Mouse (Mus musculus): ENCODE results near the gene Tnnc1. TPM values are rescaled to one million over a fixed set of nuclear protein-coding genes. Genes with fewer than 3 reads are reported as not detected.
A peak's percentile ranks its signal among the peaks of the same experiment; 100 is the strongest.

Gene Tnnc1
- polyA plus RNA-seq, 1 experiment from 2014 or later: 1.3 TPM

DNA sequence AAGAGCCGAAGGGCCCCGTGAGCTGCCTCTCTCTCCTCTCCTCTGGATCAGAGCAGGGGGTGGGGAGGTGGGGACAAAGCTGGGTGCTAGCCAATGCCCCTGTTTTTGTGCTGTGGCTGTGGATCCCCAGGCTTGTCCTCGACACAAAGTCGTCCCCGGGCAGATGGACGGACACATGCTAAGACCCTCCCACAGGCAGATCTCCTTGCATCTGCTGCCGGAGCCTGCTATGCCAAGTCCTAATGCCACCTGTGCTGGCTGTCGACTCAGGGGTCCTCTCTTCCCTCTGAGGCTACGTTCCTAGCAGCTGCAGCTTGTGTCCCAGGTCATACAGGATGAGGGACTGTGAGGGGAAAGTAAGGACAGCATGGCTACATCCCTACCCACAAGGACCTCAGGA lies 41.3 kb upstream of the Tnnc1 start:
- Histone ChIP-seq H3K27me3 (replicated peaks; ENCODE audit: control insufficient read depth, insufficient read depth, low read length) (no peaks in the 10 kb centered on the region), H3K4me3 (ENCODE audit: low read depth, low read length) (no peak overlapping the region), H3K9me3 (replicated peaks; ENCODE audit: control insufficient read depth, low read length) (no peaks in the 10 kb centered on the region), H3K27ac (ENCODE audit: low read depth, low read length) (peak overlapping the region; percentile 44; the same call in 1 of the 2 replicates), H3K36me3 (ENCODE audit: control insufficient read depth, insufficient read depth, low read length) (peaks cover 19% of the 10 kb centered on the region), H3K9ac (ENCODE audit: low read length) (no peak overlapping the region), H3K4me1 (ENCODE audit: control insufficient read depth, insufficient read depth, low read length) (no peaks in the 10 kb centered on the region), H3K4me2 (ENCODE audit: low read length) (0 out of 2 replicates have a peak overlapping the region, but pooled peaks have one; percentile 5)
- ATAC-seq: peak; percentile 13; the same call in 1 of the 2 replicates
- peak; percentile 37 for DNase-seq (ENCODE audit: low spot score)
- 57% methylated on average over 9 of the region's 9 CpGs for WGBS

DNA sequence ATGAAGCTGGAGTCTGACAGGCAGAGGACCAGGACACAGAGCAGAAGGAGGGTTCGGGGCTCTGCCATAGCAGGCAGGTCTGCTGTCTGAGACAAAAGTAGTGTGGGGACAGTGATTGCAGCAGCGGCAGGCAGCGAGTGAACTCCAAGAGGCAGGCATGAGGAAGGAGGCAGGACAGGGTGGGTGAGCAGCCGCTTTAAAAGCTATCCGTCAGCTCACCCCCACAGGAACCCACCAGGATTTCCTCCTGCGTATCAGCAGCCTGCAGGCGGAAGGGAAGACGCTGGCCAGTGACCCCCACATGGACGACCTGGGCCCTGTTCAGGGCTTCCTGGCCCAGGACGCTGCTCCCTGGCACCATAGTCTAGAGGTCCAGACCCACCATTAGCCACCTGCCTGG lies 39.7 kb upstream of the Tnnc1 start, which contains the start of gene Stab1:
Stab1 (minus strand) TSS at position 217 of the 400 bp plus-strand sequence.
- Histone ChIP-seq H3K27me3 (replicated peaks; ENCODE audit: control insufficient read depth, insufficient read depth, low read length) (no peaks in the 10 kb centered on the region), H3K27ac (ENCODE audit: low read depth, low read length) (no peak within 1 kb of the TSS), H3K4me2 (ENCODE audit: low read length) (no peak within 1 kb of the TSS), H3K4me3 (ENCODE audit: low read depth, low read length) (no peak within 1 kb of the TSS), H3K9ac (ENCODE audit: low read length) (no peak within 1 kb of the TSS), H3K4me1 (ENCODE audit: control insufficient read depth, insufficient read depth, low read length) (no peaks in the 10 kb centered on the region), H3K36me3 (ENCODE audit: control insufficient read depth, insufficient read depth, low read length) (peaks cover 35% of the 10 kb centered on the region), H3K9me3 (replicated peaks; ENCODE audit: control insufficient read depth, low read length) (no peaks in the 10 kb centered on the region)
- DNase-seq (ENCODE audit: low spot score) (no peak), ATAC-seq (no peak)
- WGBS: 61% methylated on average over 10 of the region's 10 CpGs

DNA sequence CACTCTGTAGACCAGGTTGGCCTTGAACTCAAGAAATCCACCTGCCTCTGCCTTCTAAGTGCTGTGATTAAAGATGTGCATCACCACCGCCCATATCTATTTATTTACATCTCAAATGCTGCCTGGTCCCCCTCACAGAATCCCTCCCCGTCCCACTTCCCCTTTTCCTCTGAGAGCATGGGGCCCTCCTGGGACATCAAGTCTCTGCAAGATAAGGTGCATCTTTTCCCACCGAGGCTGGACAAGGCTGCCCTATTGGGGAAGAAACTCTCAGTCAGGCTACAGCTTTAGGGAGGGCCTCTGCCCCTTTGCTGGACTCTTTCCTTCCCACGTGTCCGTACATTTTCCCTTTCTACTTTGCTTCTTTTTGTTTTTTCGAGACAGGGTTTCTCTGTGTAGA lies 38.6 kb upstream of the Tnnc1 start:
- DNase-seq (ENCODE audit: low spot score): no peak

DNA sequence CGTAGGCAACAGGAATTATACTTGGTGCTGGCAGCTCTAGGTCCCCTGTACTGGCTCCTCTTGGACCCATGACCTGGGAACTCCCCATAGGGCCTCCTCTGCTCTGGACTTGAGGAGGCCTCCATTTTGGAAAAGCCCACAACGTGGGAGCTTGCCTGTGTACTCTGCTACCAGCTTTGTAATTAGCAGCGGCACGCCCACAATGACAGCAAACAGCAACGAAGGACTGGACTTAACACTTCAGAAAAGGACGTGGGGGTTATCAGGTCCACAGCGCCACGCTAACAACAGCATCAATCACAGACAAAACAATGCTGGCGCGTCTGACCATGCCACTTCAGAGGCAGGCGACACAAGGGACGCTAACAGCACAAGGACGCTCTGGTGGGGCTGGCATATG lies 37.1 kb upstream of the Tnnc1 start:
- Histone ChIP-seq H3K4me2 (ENCODE audit: low read length) (no peak overlapping the region), H3K36me3 (ENCODE audit: control insufficient read depth, insufficient read depth, low read length) (peaks cover 60% of the 10 kb centered on the region), H3K4me3 (ENCODE audit: low read depth, low read length) (no peak overlapping the region), H3K9ac (ENCODE audit: low read length) (no peak overlapping the region), H3K27me3 (replicated peaks; ENCODE audit: control insufficient read depth, insufficient read depth, low read length) (no peaks in the 10 kb centered on the region), H3K4me1 (ENCODE audit: control insufficient read depth, insufficient read depth, low read length) (no peaks in the 10 kb centered on the region), H3K27ac (ENCODE audit: low read depth, low read length) (peak overlapping the region; percentile 39; the same call in 1 of the 2 replicates), H3K9me3 (replicated peaks; ENCODE audit: control insufficient read depth, low read length) (no peaks in the 10 kb centered on the region)
- 88% methylated on average over 13 of the region's 13 CpGs for WGBS
- ATAC-seq: no peak
- DNase-seq (ENCODE audit: low spot score): no peak

More for the DNA sequence above, 38.6 kb upstream of the Tnnc1 start:
- no peaks in the 10 kb centered on the region for H3K9me3 ChIP-seq (replicated peaks; ENCODE audit: control insufficient read depth, low read length)
- no peak for ATAC-seq
- H3K4me2 ChIP-seq (ENCODE audit: low read length): no peak overlapping the region
- no peak overlapping the region for H3K27ac ChIP-seq (ENCODE audit: low read depth, low read length)
- no peak overlapping the region for H3K4me3 ChIP-seq (ENCODE audit: low read depth, low read length)
- H3K9ac ChIP-seq (ENCODE audit: low read length): no peak overlapping the region
- peaks cover 46% of the 10 kb centered on the region for H3K36me3 ChIP-seq (ENCODE audit: control insufficient read depth, insufficient read depth, low read length)
- H3K27me3 ChIP-seq (replicated peaks; ENCODE audit: control insufficient read depth, insufficient read depth, low read length): no peaks in the 10 kb centered on the region
- no peaks in the 10 kb centered on the region for H3K4me1 ChIP-seq (ENCODE audit: control insufficient read depth, insufficient read depth, low read length)
- WGBS: 82% methylated on average over 6 of the region's 6 CpGs

DNA sequence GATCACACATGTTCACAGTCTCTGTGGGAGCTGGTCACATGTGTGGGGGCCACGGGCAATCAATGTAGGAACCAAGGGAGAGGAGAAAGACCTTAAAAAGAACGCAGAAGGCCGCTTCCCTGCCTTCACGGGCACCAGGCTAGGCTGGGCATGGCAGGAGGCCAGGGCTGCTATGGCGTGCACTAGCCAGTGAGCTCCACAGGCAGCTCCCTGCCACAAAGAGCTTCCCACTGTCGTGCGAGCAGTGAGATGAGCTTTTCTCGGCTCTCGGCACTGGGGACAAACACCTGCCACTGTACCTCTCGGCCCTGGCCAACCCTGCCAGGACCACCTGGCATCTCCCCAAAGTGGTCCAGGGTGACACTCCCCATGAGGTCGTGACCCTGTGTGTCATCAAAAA lies 36.7 kb upstream of the Tnnc1 start:
- no peaks in the 10 kb centered on the region for H3K4me1 ChIP-seq (ENCODE audit: control insufficient read depth, insufficient read depth, low read length)
- no peaks in the 10 kb centered on the region for H3K9me3 ChIP-seq (replicated peaks; ENCODE audit: control insufficient read depth, low read length)
- WGBS: 72% methylated on average over 11 of the region's 11 CpGs
- peaks cover 64% of the 10 kb centered on the region for H3K36me3 ChIP-seq (ENCODE audit: control insufficient read depth, insufficient read depth, low read length)
- H3K27me3 ChIP-seq (replicated peaks; ENCODE audit: control insufficient read depth, insufficient read depth, low read length): no peaks in the 10 kb centered on the region
- ATAC-seq (0 out of 2 replicates have a peak, but pooled peaks have one; percentile 15), DNase-seq (ENCODE audit: low spot score) (peak; percentile 30)
- no peak overlapping the region for H3K9ac ChIP-seq (ENCODE audit: low read length)
- H3K27ac ChIP-seq (ENCODE audit: low read depth, low read length): peak overlapping the region; percentile 39; the same call in 1 of the 2 replicates
- H3K4me2 ChIP-seq (ENCODE audit: low read length): no peak overlapping the region
- H3K4me3 ChIP-seq (ENCODE audit: low read depth, low read length): no peak overlapping the region

DNA sequence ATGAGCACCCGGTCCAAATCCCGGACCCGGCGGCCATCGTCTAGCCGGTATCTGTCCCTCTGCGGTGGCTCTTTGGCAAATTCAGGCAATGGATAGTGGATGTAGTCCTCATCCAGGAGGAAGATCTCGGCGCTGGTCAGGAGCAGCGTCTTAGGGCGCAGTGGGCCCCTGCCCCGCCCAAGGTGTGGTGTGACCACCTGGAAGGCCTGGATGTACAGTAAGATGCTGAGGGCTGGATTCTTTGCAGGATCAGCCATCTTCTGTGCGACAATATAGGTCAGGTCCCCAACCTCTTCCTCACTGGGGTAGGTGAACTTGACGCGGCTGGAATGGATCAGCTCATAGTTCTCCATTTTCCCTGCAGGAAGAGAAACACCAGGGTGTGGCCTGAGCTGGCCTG lies 36.3 kb upstream of the Tnnc1 start:
- ATAC-seq: no peak
- no peak for DNase-seq (ENCODE audit: low spot score)
- H3K36me3 ChIP-seq (ENCODE audit: control insufficient read depth, insufficient read depth, low read length): peaks cover 69% of the 10 kb centered on the region
- no peaks in the 10 kb centered on the region for H3K4me1 ChIP-seq (ENCODE audit: control insufficient read depth, insufficient read depth, low read length)
- H3K27ac ChIP-seq (ENCODE audit: low read depth, low read length): no peak overlapping the region
- H3K4me2 ChIP-seq (ENCODE audit: low read length): no peak overlapping the region
- 96% methylated on average over 15 of the region's 15 CpGs for WGBS
- H3K4me3 ChIP-seq (ENCODE audit: low read depth, low read length): no peak overlapping the region
- H3K9me3 ChIP-seq (replicated peaks; ENCODE audit: control insufficient read depth, low read length): no peaks in the 10 kb centered on the region
- no peak overlapping the region for H3K9ac ChIP-seq (ENCODE audit: low read length)
- no peaks in the 10 kb centered on the region for H3K27me3 ChIP-seq (replicated peaks; ENCODE audit: control insufficient read depth, insufficient read depth, low read length)

DNA sequence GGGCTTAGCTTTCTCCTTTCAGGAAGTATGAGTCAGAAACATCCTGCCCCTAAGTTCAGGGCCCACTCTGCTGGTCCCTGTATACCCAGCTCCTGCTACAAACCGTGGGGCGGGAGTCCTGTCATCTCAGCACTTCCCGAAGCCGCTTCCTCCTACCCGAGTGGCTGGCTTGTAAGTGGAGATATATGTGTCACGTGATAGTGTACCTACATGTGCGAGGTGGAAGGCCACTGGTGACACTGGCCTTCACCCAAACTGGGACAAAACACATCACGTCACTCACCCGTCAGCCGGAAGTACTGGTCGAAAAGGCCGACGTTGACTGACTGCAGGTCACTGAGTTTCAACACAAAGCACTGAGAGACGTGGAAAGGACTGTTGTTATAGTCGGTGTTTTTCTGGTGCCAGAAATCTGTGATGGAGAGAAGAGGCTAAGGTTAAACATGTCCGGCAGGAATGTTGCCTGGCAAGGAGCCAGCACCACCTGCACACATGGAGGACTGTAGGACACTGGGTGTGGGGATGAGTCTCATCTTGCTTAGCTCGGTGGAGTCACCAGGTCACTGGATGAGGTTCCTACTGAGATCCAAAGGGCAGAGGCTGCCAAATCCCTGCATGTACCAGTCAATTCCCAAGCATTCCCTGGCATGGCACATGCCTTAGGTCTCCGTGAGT lies 35.2 kb upstream of the Tnnc1 start:
- WGBS: 91% methylated on average over 18 of the region's 18 CpGs
- H3K9ac ChIP-seq (ENCODE audit: low read length): no peak overlapping the region
- H3K4me3 ChIP-seq (ENCODE audit: low read depth, low read length): no peak overlapping the region
- peaks cover 79% of the 10 kb centered on the region for H3K36me3 ChIP-seq (ENCODE audit: control insufficient read depth, insufficient read depth, low read length)
- H3K9me3 ChIP-seq (replicated peaks; ENCODE audit: control insufficient read depth, low read length): no peaks in the 10 kb centered on the region
- ATAC-seq (no peak), DNase-seq (ENCODE audit: low spot score) (no peak)
- H3K4me1 ChIP-seq (ENCODE audit: control insufficient read depth, insufficient read depth, low read length): no peaks in the 10 kb centered on the region
- H3K27ac ChIP-seq (ENCODE audit: low read depth, low read length): no peak overlapping the region
- no peak overlapping the region for H3K4me2 ChIP-seq (ENCODE audit: low read length)
- H3K27me3 ChIP-seq (replicated peaks; ENCODE audit: control insufficient read depth, insufficient read depth, low read length): no peaks in the 10 kb centered on the region

DNA sequence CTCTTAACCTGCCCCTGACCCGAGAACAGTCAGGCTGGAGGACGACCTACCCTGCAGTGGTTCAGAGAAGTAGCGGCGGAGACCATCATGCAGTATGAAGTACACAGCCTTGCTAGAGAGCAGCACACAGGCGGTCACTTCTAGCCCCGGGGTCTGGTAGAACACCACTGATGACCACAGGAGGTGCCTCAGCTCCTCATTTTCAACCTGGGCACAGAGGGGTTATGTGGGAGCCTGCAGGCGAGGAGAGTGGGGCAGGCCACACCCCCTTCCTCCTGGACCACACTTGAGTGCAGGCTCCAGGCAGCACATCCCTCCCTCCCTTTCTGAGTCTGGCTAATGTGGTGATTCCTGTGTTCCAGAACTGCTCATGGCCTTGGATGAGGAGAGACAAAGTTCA lies 34.6 kb upstream of the Tnnc1 start:
- H3K4me1 ChIP-seq (ENCODE audit: control insufficient read depth, insufficient read depth, low read length): no peaks in the 10 kb centered on the region
- no peak for ATAC-seq
- H3K4me3 ChIP-seq (ENCODE audit: low read depth, low read length): no peak overlapping the region
- H3K9ac ChIP-seq (ENCODE audit: low read length): no peak overlapping the region
- no peaks in the 10 kb centered on the region for H3K9me3 ChIP-seq (replicated peaks; ENCODE audit: control insufficient read depth, low read length)
- no peak overlapping the region for H3K27ac ChIP-seq (ENCODE audit: low read depth, low read length)
- no peak overlapping the region for H3K4me2 ChIP-seq (ENCODE audit: low read length)
- no peak for DNase-seq (ENCODE audit: low spot score)
- 92% methylated on average over 7 of the region's 7 CpGs for WGBS
- no peaks in the 10 kb centered on the region for H3K27me3 ChIP-seq (replicated peaks; ENCODE audit: control insufficient read depth, insufficient read depth, low read length)
- H3K36me3 ChIP-seq (ENCODE audit: control insufficient read depth, insufficient read depth, low read length): peaks cover 82% of the 10 kb centered on the region

DNA sequence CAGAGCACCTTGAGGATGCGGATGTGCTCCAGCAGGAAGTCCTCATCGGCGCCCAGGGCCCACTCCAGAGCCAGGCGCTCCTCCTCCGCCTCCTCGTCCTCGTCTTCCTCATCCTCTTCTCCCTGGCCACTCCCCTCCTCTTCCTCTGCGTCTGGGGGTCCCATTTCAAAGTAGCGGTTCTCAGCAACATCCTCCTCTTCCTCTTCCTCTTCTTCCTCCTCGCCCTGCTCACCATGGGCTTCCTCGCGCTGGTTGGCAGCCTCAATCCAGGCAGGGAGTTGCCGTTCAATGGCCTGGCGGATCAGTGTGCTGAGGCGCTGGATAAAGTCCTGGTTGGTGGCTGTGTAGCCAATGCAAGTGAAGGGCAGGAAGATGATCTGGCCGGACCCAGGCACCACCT lies 30.8 kb upstream of the Tnnc1 start:
- Histone ChIP-seq H3K9ac (ENCODE audit: low read length) (no peak overlapping the region), H3K27ac (ENCODE audit: low read depth, low read length) (no peak overlapping the region), H3K4me3 (ENCODE audit: low read depth, low read length) (no peak overlapping the region), H3K4me2 (ENCODE audit: low read length) (no peak overlapping the region), H3K36me3 (ENCODE audit: control insufficient read depth, insufficient read depth, low read length) (peaks cover 96% of the 10 kb centered on the region), H3K4me1 (ENCODE audit: control insufficient read depth, insufficient read depth, low read length) (no peaks in the 10 kb centered on the region), H3K27me3 (replicated peaks; ENCODE audit: control insufficient read depth, insufficient read depth, low read length) (no peaks in the 10 kb centered on the region), H3K9me3 (replicated peaks; ENCODE audit: control insufficient read depth, low read length) (no peaks in the 10 kb centered on the region)
- no peak for DNase-seq (ENCODE audit: low spot score)
- no peak for ATAC-seq
- WGBS: 94% methylated on average over 16 of the region's 16 CpGs
